Mouse (Mus musculus) erythroblast, embryonic 14.5 days (primary cell): Measurements from ENCODE around the gene Plxnb1. TPM values are rescaled to one million over a fixed set of nuclear protein-coding genes. Genes with fewer than 3 reads are reported as not detected.

ENCODE experiments used
- H3K27me3 ChIP-seq: 2 replicates; pipeline ENCODE4 v1.6.1; 2012; ENCODE audit warnings: inconsistent platforms; ENCODE audit not compliant: control insufficient read depth
- H3K36me3 ChIP-seq: 2 replicates; pipeline ENCODE4 v1.6.1; 2012; ENCODE audit warnings: mild to moderate bottlenecking, inconsistent platforms; ENCODE audit not compliant: control insufficient read depth
- H3K4me1 ChIP-seq: 2 replicates; pipeline ENCODE4 v1.6.1; 2012; ENCODE audit warnings: inconsistent platforms; ENCODE audit not compliant: control insufficient read depth
- H3K4me3 ChIP-seq: replicated peaks from 2 replicates; pipeline ENCODE3; 2012; ENCODE audit warnings: moderate library complexity, mild to moderate bottlenecking, inconsistent platforms
- H3K9me3 ChIP-seq: 2 replicates; pipeline ENCODE4 v1.6.1; 2012; ENCODE audit warnings: low read length, inconsistent platforms, mixed read lengths; ENCODE audit not compliant: control insufficient read depth
- GATA1 ChIP-seq: IDR thresholded peaks from 2 replicates; pipeline ENCODE4 v1.6.1; 2012; ENCODE audit warnings: low read length, inconsistent platforms, mixed read lengths
- TAL1 ChIP-seq: IDR thresholded peaks from 3 replicates; pipeline ENCODE4 v1.6.1; 2012; ENCODE audit warnings: low read length, inconsistent platforms, mixed read lengths
- polyA plus RNA-seq: library from polyadenylated mRNA; stranded (reverse); fragments of >175 nt; gene quantifications from 2 replicates; pipeline ENCODE4 v1.2.3, GENCODE M21; 2012

Gene Plxnb1
- polyA plus RNA-seq, 1 experiment: under 0.01 TPM

GRCm38 (mm10) chr9:109087987-109088386 lies 7.2 kb upstream of the Plxnb1 start:
- H3K4me3 ChIP-seq: no peak overlapping the region
- H3K4me1 ChIP-seq: peaks cover 23% of the 10 kb centered on the region
- no peaks in the 10 kb centered on the region for H3K9me3 ChIP-seq
- 0 out of 2 replicates have a peak, but pooled peaks cover under 1% of the 10 kb centered on the region for H3K27me3 ChIP-seq
- no peak for TF ChIP-seq GATA1
- no peak for TF ChIP-seq TAL1
- peaks cover 40% of the 10 kb centered on the region for H3K36me3 ChIP-seq

GRCm38 (mm10) chr9:109090446-109090845 lies 4.7 kb upstream of the Plxnb1 start:
- no peaks in the 10 kb centered on the region; the same call in 1 of the 2 replicates for H3K9me3 ChIP-seq
- no peak for TF ChIP-seq GATA1
- TF ChIP-seq TAL1: no peak
- peaks cover 40% of the 10 kb centered on the region for H3K36me3 ChIP-seq
- no peak overlapping the region for H3K4me3 ChIP-seq
- peaks cover 14% of the 10 kb centered on the region for H3K4me1 ChIP-seq
- peaks cover 25% of the 10 kb centered on the region for H3K27me3 ChIP-seq

- Histone ChIP-seq H3K27me3 (peaks cover 38% of the 10 kb centered on the region), H3K4me3 (no peak overlapping the region), H3K36me3 (peaks cover 40% of the 10 kb centered on the region), H3K9me3 (no peaks in the 10 kb centered on the region; the same call in 1 of the 2 replicates), H3K4me1 (peaks cover 14% of the 10 kb centered on the region)
- TF ChIP-seq GATA1 (no peak), TAL1 (no peak)
These were observed 3.4 kb upstream of the Plxnb1 start for GRCm38 (mm10) chr9:109091802-109092201.

DNA sequence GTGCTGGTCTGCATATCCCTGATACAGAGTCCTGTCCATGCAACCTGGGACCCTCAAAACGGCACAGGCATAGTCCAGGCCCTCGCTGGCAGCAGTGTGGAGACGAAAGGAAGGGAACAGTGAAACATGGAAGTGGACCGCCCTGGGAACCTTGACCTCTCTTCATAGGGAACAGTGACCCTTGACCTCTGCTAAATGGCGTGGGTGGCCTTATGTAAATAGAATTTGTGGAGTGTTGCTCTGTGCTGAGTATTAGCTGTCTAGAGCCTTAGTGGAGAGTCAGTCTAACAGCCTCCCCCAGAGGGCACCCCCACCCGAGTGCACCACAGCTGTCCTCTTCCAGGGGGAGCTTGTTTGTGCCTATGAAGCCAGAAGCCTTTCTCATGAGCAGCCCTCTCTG lies 2.4 kb upstream of the Plxnb1 start:
- peaks cover 46% of the 10 kb centered on the region for H3K27me3 ChIP-seq

DNA sequence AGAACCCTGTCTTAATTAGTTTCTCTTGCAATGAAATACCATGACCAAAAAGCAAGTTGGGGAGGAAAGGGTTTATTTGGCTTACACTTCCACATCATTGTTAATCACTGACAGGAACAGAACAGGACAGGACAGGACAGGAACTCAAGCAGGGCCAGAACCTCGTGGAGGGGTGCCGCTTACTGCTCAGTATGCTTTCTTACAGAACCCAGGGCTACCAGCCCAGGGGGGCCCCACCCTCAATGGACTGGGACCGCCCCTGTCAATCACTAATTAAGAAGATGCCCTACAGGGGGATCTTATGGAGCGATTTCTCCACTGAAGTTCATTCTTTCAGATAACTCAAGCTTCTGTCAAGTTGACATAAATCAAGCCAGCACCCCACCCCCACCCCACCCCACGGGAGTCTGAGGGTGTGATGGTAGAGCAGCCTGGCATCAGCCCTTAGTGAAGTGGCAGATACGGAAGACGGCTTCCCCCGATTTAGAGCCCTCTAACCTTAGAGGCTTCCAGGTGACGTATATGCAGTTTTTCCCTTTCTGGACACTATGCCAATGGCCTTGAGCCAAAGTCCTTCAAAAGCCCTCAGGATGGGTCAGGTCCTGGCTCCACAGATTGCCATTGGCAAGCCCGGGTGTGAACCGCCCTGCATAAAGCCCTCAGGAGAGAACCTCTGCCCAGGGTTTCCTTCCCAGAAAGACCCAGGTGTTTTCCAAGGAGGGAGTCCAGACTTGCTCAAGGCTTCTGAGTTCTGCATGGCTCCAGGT lies 1.2 kb upstream of the Plxnb1 start:
- peaks cover 6% of the 10 kb centered on the region for H3K4me1 ChIP-seq
- no peak overlapping the region for H3K4me3 ChIP-seq

More for the DNA sequence above, 2.4 kb upstream of the Plxnb1 start:
- TF ChIP-seq TAL1 (no peak), GATA1 (no peak)
- Histone ChIP-seq H3K36me3 (peaks cover 40% of the 10 kb centered on the region), H3K4me3 (no peak overlapping the region), H3K9me3 (no peaks in the 10 kb centered on the region; the same call in 1 of the 2 replicates), H3K4me1 (peaks cover 9% of the 10 kb centered on the region)

DNA sequence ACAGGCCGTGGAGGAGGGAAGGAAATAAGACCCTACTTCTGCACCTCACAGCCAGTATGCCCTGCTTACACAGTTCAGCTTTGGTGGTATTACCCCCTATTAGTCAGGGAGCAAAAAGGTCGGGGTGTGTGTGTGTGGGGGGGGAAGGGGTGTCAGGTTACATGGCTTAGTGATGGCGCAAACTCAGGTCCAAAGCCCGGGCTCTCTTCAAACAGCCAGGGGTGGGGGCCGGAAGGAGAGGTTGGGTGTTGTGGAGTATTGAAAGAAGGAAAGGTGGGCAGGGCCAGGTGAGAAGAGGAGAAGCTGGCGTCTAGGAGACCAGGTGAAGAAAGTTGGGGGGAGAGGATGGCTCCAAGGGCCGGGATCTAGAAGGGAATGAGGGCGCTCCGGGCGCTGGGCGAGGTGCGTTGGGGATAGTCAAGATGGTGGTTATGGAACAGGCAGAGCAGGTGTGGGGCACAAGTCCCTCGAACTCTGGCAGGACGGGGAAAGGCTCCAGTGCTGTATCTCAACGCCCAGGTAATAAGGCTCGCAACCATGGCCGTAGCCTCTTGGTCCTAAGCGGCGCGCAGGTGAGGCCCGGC lies 544 bp upstream of the Plxnb1 start:
- no peaks in the 10 kb centered on the region; the same call in 1 of the 2 replicates for H3K9me3 ChIP-seq
- TF ChIP-seq GATA1 (no peak), TAL1 (no peak)
- H3K4me1 ChIP-seq: peaks cover 6% of the 10 kb centered on the region
- peak overlapping the region; percentile 56 for H3K4me3 ChIP-seq
- H3K36me3 ChIP-seq: peaks cover 32% of the 10 kb centered on the region
- peaks cover 57% of the 10 kb centered on the region for H3K27me3 ChIP-seq

More for the DNA sequence above, 1.2 kb upstream of the Plxnb1 start:
- peaks cover 39% of the 10 kb centered on the region for H3K36me3 ChIP-seq
- TF ChIP-seq TAL1: no peak
- no peak for TF ChIP-seq GATA1
- H3K27me3 ChIP-seq: peaks cover 57% of the 10 kb centered on the region
- H3K9me3 ChIP-seq: no peaks in the 10 kb centered on the region; the same call in 1 of the 2 replicates

DNA sequence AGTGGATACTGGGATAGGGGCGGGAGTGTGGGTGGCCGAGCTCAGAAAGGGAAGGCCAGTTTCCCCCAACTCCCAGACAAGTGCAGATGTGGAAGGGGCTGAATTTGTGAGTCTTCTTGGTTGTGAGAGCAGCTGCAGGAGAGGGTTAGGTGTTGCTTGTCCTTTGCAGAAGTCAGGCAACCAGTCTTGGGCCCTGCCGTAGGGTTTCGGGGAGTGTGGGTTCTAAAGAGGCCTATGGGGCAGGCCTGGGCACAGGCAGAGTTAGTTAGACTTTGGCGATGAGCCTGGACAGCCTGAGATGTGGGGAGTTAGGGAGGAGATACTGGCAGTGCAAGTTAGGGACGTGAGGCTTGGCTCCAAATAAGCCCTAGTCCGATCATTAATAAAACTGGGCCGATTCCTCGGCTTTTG lies 1.1 kb downstream of the Plxnb1 start:
- Histone ChIP-seq H3K36me3 (peaks cover 25% of the 10 kb centered on the region), H3K27me3 (peaks cover 57% of the 10 kb centered on the region), H3K4me3 (peak overlapping the region; percentile 58), H3K4me1 (peaks cover 6% of the 10 kb centered on the region), H3K9me3 (no peaks in the 10 kb centered on the region; the same call in 1 of the 2 replicates)
- no peak for TF ChIP-seq TAL1
- TF ChIP-seq GATA1: no peak

- peaks cover 6% of the 10 kb centered on the region for H3K4me1 ChIP-seq
- H3K4me3 ChIP-seq: no peak overlapping the region
- H3K36me3 ChIP-seq: peaks cover 19% of the 10 kb centered on the region
- no peaks in the 10 kb centered on the region; the same call in 1 of the 2 replicates for H3K9me3 ChIP-seq
- TF ChIP-seq TAL1 (no peak), GATA1 (no peak)
- peaks cover 57% of the 10 kb centered on the region for H3K27me3 ChIP-seq
These were observed 1.7 kb downstream of the Plxnb1 start for GRCm38 (mm10) chr9:109096856-109097255.

GRCm38 (mm10) chr9:109097291-109097690 lies 2.1 kb downstream of the Plxnb1 start:
- TF ChIP-seq TAL1: no peak
- no peak for TF ChIP-seq GATA1
- Histone ChIP-seq H3K9me3 (no peaks in the 10 kb centered on the region; the same call in 1 of the 2 replicates), H3K36me3 (peaks cover 16% of the 10 kb centered on the region), H3K4me3 (no peak overlapping the region), H3K4me1 (peaks cover 6% of the 10 kb centered on the region), H3K27me3 (peaks cover 57% of the 10 kb centered on the region)
